Mouse (Mus musculus): ENCODE data around the gene Mien1.

DNA sequence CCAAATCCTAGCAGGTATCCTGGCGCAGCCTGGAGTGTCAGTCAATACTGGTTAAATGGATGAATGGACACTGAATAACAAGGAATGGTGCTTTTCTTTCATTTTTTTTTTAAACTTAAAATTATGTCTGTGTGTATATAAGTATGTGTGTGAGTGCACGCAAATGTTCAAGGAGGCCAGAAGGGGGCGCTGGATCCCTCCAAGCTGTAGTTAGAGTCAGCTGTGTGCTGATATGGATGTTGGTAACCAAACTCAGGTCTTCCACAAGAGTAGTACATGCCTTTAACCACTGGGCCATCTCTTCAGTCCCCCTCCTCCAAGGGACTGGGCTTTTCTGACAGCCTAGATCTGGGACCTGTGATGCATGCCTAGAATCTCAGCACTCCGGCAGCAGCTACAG, 16.7 kb upstream of the Mien1 start:
- no peak for TF ChIP-seq GATA1 (IDR thresholded peaks at IDR 0.05; ENCODE audit: borderline replicate concordance, low read length)
- TF ChIP-seq FLI1 (IDR thresholded peaks at IDR 0.05; ENCODE audit: low read length) = no peak
